In genomic region chr19:44695331-44695730, GRCm38 (mm10) we compare ENCODE assay signal across 19 mouse cellular contexts.
A peak's percentile ranks its signal among the peaks of the same experiment; 100 is the strongest.
DNase-seq lines count a peak whose midpoint lies in the region; ATAC-seq and TF ChIP-seq lines count a peak whose summit lies in the region.
"Had no signal": no experiment of that assay in that cellular context is flagged by ENCODE, and none has a peak within 500 bp of the region (broad histone marks: within the 10 kb centered on the region; RNA-seq: fewer than 3 reads in every experiment).

No protein-coding gene starts in this region.

- WGBS in hindbrain, embryonic 14.5 days, result 6% methylated on average over 3 of the region's 3 CpGs
- 14% methylated on average over 3 of the region's 3 CpGs for WGBS in intestine, postnatal 0 days

- intact Hi-C loops in left cerebral cortex, postnatal 4 days (cut with DNase I), result no loop called here
- intact Hi-C loops in left cerebral cortex, postnatal 36 days (cut with DNase I), result no loop called here

- DNase-seq in left cerebral cortex, postnatal 4 days, result peak; percentile 23
- DNase-seq in left cerebral cortex, postnatal 36 days (ENCODE audit: low spot score in 2 of 2), result no peak
- peak; percentile 66 for DNase-seq in brain, embryonic 14.5 days (ENCODE audit: low read depth)
- no peak for DNase-seq in hindbrain, embryonic 14.5 days (ENCODE audit: low spot score)
- DNase-seq in left cerebral cortex, adult 9 months (ENCODE audit: low spot score in 2 of 2), result no peak
- DNase-seq: adrenal gland, adult 2 months; cerebellum, adult 9-11 months; gastrocnemius, postnatal 25 days; heart, postnatal 4 days; liver, postnatal 0 days; lung, postnatal 14 days; thymus, postnatal 14 days had no signal

- TF ChIP-seq POLR2A in brain, embryonic 14.5 days (IDR thresholded peaks at IDR 0.05; ENCODE audit: borderline replicate concordance, extremely low read depth, insufficient read depth, insufficient read length, poor library complexity, severe bottlenecking), result no peak

- no peak for TF ChIP-seq CTCF in E14TG2a.4 (conservative IDR thresholded peaks at IDR 0.05; ENCODE audit: low read length)
- no peak for TF ChIP-seq CTCF in brain, embryonic 14.5 days (IDR thresholded peaks at IDR 0.05; ENCODE audit: borderline replicate concordance, extremely low read depth, insufficient read depth, insufficient read length)
- no peak for TF ChIP-seq CTCF in intestine, postnatal 0 days (IDR thresholded peaks at IDR 0.05; ENCODE audit: low read depth)

- peak; percentile 49; the same call in 1 of the 2 replicates for ATAC-seq in hindbrain, embryonic 14.5 days (ENCODE audit: low FRiP score)
- no peak for ATAC-seq in intestine, postnatal 0 days
- ATAC-seq: intestine, embryonic 16.5 days; liver, postnatal 0 days had no signal

- H3K4me1 ChIP-seq in E14TG2a.4 (replicated peaks; ENCODE audit: low read depth, low read length), result peaks cover 72% of the 10 kb centered on the region
- peaks cover 24% of the 10 kb centered on the region for H3K4me1 ChIP-seq in hindbrain, embryonic 14.5 days (replicated peaks; ENCODE audit: control insufficient read depth, insufficient read depth, low read length)
- H3K4me1 ChIP-seq in intestine, postnatal 0 days (replicated peaks; ENCODE audit: control insufficient read depth, insufficient read depth, low read length), result no peaks in the 10 kb centered on the region

- H3K9ac ChIP-seq in hindbrain, embryonic 14.5 days, result no peak overlapping the region
- H3K9ac ChIP-seq in intestine, postnatal 0 days (ENCODE audit: low read depth, low read length), result no peak overlapping the region
- H3K9ac ChIP-seq: embryonic facial prominence, embryonic 13.5 days; heart, embryonic 15.5 days; kidney, embryonic 15.5 days; liver, postnatal 0 days had no signal

- peak overlapping the region; percentile 69 for H3K4me3 ChIP-seq in E14TG2a.4 (replicated peaks; ENCODE audit: low read length)
- H3K4me3 ChIP-seq in hindbrain, embryonic 14.5 days (replicated peaks; ENCODE audit: low read length), result no peak overlapping the region
- H3K4me3 ChIP-seq in intestine, postnatal 0 days (ENCODE audit: low read depth, low read length), result no peak overlapping the region
- H3K4me3 ChIP-seq: embryonic facial prominence, embryonic 13.5 days; heart, embryonic 15.5 days; kidney, embryonic 15.5 days; limb, embryonic 10.5 days had no signal

- no peak overlapping the region for H3K4me2 ChIP-seq in hindbrain, embryonic 14.5 days (replicated peaks)
- no peak overlapping the region for H3K4me2 ChIP-seq in intestine, postnatal 0 days (replicated peaks; ENCODE audit: low read depth)
- H3K4me2 ChIP-seq: embryonic facial prominence, embryonic 13.5 days; heart, embryonic 15.5 days; kidney, embryonic 15.5 days had no signal

- H3K9me3 ChIP-seq in E14TG2a.4 (ENCODE audit: low read length), result no peaks in the 10 kb centered on the region
- H3K9me3 ChIP-seq in hindbrain, embryonic 14.5 days (ENCODE audit: control insufficient read depth, low read length), result no peaks in the 10 kb centered on the region
- no peaks in the 10 kb centered on the region for H3K9me3 ChIP-seq in intestine, postnatal 0 days (ENCODE audit: control insufficient read depth)
- H3K9me3 ChIP-seq: embryonic facial prominence, embryonic 13.5 days; heart, embryonic 15.5 days; kidney, embryonic 15.5 days; limb, embryonic 10.5 days had no signal

- H3K27me3 ChIP-seq in E14TG2a.4 (ENCODE audit: insufficient read depth, low read length), result no peaks in the 10 kb centered on the region
- H3K27me3 ChIP-seq in hindbrain, embryonic 14.5 days (ENCODE audit: control insufficient read depth, insufficient read depth, low read length), result peaks cover 65% of the 10 kb centered on the region
- H3K27me3 ChIP-seq in intestine, postnatal 0 days (replicated peaks; ENCODE audit: control insufficient read depth, insufficient read depth, low read length), result peaks cover 40% of the 10 kb centered on the region

- no peaks in the 10 kb centered on the region for H3K36me3 ChIP-seq in E14TG2a.4 (ENCODE audit: insufficient read depth, low read length)
- H3K36me3 ChIP-seq in hindbrain, embryonic 14.5 days (replicated peaks; ENCODE audit: control insufficient read depth, insufficient read depth), result no peaks in the 10 kb centered on the region
- no peaks in the 10 kb centered on the region for H3K36me3 ChIP-seq in intestine, postnatal 0 days (ENCODE audit: control insufficient read depth, insufficient read depth)
- H3K36me3 ChIP-seq: embryonic facial prominence, embryonic 13.5 days; heart, embryonic 15.5 days; kidney, embryonic 15.5 days; limb, embryonic 10.5 days had no signal

- no peak overlapping the region; the same call in 1 of the 2 replicates for H3K27ac ChIP-seq in hindbrain, embryonic 14.5 days
- no peak overlapping the region for H3K27ac ChIP-seq in intestine, postnatal 0 days (ENCODE audit: low read depth, low read length)
- H3K27ac ChIP-seq: embryonic facial prominence, embryonic 13.5 days; heart, embryonic 15.5 days; kidney, embryonic 15.5 days; limb, embryonic 10.5 days had no signal

Comparison
In these comparisons a context has a peak if more than half of its experiments do, and no peak if none do; other contexts are left out.
1. DNase-seq: peak in left cerebral cortex, postnatal 4 days (single experiment) and brain, embryonic 14.5 days (single experiment); none in left cerebral cortex, postnatal 36 days (0 of 2), hindbrain, embryonic 14.5 days (single experiment) and left cerebral cortex, adult 9 months (0 of 2).